Mouse (Mus musculus) left cerebral cortex, adult 18-20 months (tissue): ENCODE data around the gene Col4a2. TPM values are rescaled to one million over a fixed set of nuclear protein-coding genes. Genes with fewer than 3 reads are reported as not detected.

Source experiments
- DNase-seq, 2 experiments: peaks; one replicate each; pipeline ENCODE4 v3.0.0; 2021 to 2022; ENCODE audit warnings: low spot score in 2 of 2, mixed read lengths in 1 of 2
- total RNA-seq, 2 experiments: library from RNA; stranded (reverse); gene quantifications; 2 replicates each; pipeline ENCODE4 v1.2.3; 2021

Col4a2 gene
- total RNA-seq, 2 experiments from 2014 or later, result 40.9 to 45.1 TPM

- no peak for DNase-seq
Measured at GRCm38 (mm10) chr8:11355900-11356299, 43.3 kb downstream of the Col4a2 start.

- DNase-seq, result no peak
Measured at GRCm38 (mm10) chr8:11356776-11357175, 44.2 kb downstream of the Col4a2 start.

- no peak for DNase-seq
Measured at GRCm38 (mm10) chr8:11357921-11358436, 45.4 kb downstream of the Col4a2 start.

- no peak for DNase-seq
Measured at GRCm38 (mm10) chr8:11359846-11360245, 47.2 kb downstream of the Col4a2 start.

GRCm38 (mm10) chr8:11361546-11362277, 49.1 kb downstream of the Col4a2 start:
- DNase-seq, result no peak

- DNase-seq, result no peak
Measured at GRCm38 (mm10) chr8:11362278-11363214, 49.9 kb downstream of the Col4a2 start.

- no peak for DNase-seq
Measured at GRCm38 (mm10) chr8:11363340-11364126, 50.9 kb downstream of the Col4a2 start.

- DNase-seq, result no peak
Measured at GRCm38 (mm10) chr8:11366251-11366650, 53.6 kb downstream of the Col4a2 start.

GRCm38 (mm10) chr8:11366741-11367140, 54.1 kb downstream of the Col4a2 start:
- no peak for DNase-seq

GRCm38 (mm10) chr8:11367670-11368069, 55.1 kb downstream of the Col4a2 start:
- DNase-seq, result no peak

- no peak for DNase-seq
Measured at GRCm38 (mm10) chr8:11369526-11370203, 57.1 kb downstream of the Col4a2 start.

GRCm38 (mm10) chr8:11371347-11371746, 58.7 kb downstream of the Col4a2 start:
- no peak for DNase-seq

GRCm38 (mm10) chr8:11372080-11372479, 59.5 kb downstream of the Col4a2 start:
- peak; percentile 48 to 50 for DNase-seq

- DNase-seq, result no peak
Measured at GRCm38 (mm10) chr8:11373643-11374325, 61.2 kb downstream of the Col4a2 start.

GRCm38 (mm10) chr8:11374326-11375076, 61.9 kb downstream of the Col4a2 start:
- no peak for DNase-seq

- no peak for DNase-seq
Measured at GRCm38 (mm10) chr8:11375749-11376438, 63.3 kb downstream of the Col4a2 start.

- DNase-seq, result no peak
Measured at GRCm38 (mm10) chr8:11377391-11378210, 65.0 kb downstream of the Col4a2 start.

GRCm38 (mm10) chr8:11379590-11379989, 67.0 kb downstream of the Col4a2 start:
- DNase-seq, result no peak
